Mouse (Mus musculus) liver, embryonic 14.5 days (tissue): ENCODE measurements around the gene Man1a2.

ENCODE experiments used
- CTCF ChIP-seq: IDR thresholded peaks from 2 replicates; pipeline ENCODE4 v1.5.1; 2016; ENCODE audit warnings: antibody characterized with exemption, low read depth, control low read depth
- EP300 ChIP-seq: IDR thresholded peaks from 2 replicates; pipeline ENCODE4 v1.6.1; 2016; ENCODE audit warnings: antibody characterized with exemption, low read depth

GRCm38 (mm10) chr3:100681448-100682092, 3.7 kb downstream of the Man1a2 start:
- TF ChIP-seq EP300 (no peak), CTCF (no peak)
